Mouse (Mus musculus) myocyte (in vitro differentiated cells): Measurements from ENCODE around the gene H2al1d.
"Not testable (repeated sequence)": the region's sequence is repeated elsewhere in the genome, so short reads cannot be mapped to it uniquely, and the experiment has no call there.

Source experiments
- CEBPB ChIP-seq: IDR thresholded peaks from 2 replicates; pipeline ENCODE4 v1.6.1; 2011; ENCODE audit warnings: mild to moderate bottlenecking, moderate library complexity; ENCODE audit not compliant: poor library complexity, insufficient read depth, severe bottlenecking
- E2F4 ChIP-seq: IDR thresholded peaks from one replicate; pipeline ENCODE4 v1.6.1; 2011; ENCODE audit warnings: mild to moderate bottlenecking, control low read depth, moderate library complexity; ENCODE audit not compliant: insufficient read depth
- MAX ChIP-seq: IDR thresholded peaks from one replicate; pipeline ENCODE4 v1.6.1; 2011; ENCODE audit warnings: low read depth, mild to moderate bottlenecking, control low read depth
- MYOD1 ChIP-seq, 3 experiments: IDR thresholded peaks; one replicate each; pipeline ENCODE4 v1.6.1; 2011; ENCODE audit warnings: control low read depth in 2 of 3, low read depth in 2 of 3, mild to moderate bottlenecking in 2 of 3, moderate library complexity in 1 of 3; ENCODE audit not compliant: insufficient read length in 2 of 3, control insufficient read depth in 1 of 3
- MYOG ChIP-seq, 3 experiments: IDR thresholded peaks; one replicate each; pipeline ENCODE4 v1.6.1; 2011; ENCODE audit warnings: control low read depth in 2 of 3, low read depth in 2 of 3, mild to moderate bottlenecking in 2 of 3; ENCODE audit not compliant: insufficient read length in 2 of 3, control insufficient read depth in 1 of 3, insufficient read depth in 1 of 3
- POLR2A ChIP-seq: IDR thresholded peaks from one replicate; pipeline ENCODE4 v1.6.1; 2011; ENCODE audit warnings: low read depth, mild to moderate bottlenecking, control low read depth, moderate library complexity; ENCODE audit not compliant: insufficient read length
- POLR2AphosphoS2 ChIP-seq: IDR thresholded peaks from one replicate; pipeline ENCODE4 v1.6.1; 2011; ENCODE audit warnings: low read depth, control low read depth; ENCODE audit not compliant: insufficient read length
- TCF12 ChIP-seq: IDR thresholded peaks from one replicate; pipeline ENCODE4 v1.6.1; 2011; ENCODE audit warnings: mild to moderate bottlenecking, control low read depth; ENCODE audit not compliant: poor library complexity, insufficient read depth, severe bottlenecking
- USF1 ChIP-seq: IDR thresholded peaks from one replicate; pipeline ENCODE4 v1.6.1; 2011; ENCODE audit warnings: low read depth, mild to moderate bottlenecking, control low read depth, moderate library complexity

DNA sequence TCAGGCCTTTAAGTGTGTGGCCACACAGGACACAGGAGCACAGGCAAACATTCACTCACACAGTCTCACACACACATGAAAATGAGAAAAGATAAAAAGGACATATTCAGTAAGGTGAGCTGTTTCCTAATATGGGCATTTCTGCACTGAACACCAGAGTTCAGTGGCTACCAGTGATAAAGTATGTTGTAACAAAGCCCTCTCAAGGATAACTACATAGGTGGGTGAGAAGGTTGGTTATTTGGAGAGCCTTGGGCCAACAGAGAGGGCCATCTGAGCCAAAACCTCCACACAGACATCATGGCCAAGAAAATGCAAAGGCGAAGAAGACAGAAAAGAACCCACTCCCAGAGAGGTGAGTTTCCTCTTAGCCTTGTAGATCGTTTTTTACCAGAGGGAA is 18.9 kb downstream of the H2al1d start, which contains the start of gene H2al1j:
- TF ChIP-seq E2F4; POLR2AphosphoS2; MAX; MYOG (IDR thresholded peaks at IDR 0.05; ENCODE audit: control insufficient read depth in 1 of 3, insufficient read depth in 1 of 3, insufficient read length in 2 of 3, low read depth in 2 of 3); POLR2A; TCF12; MYOD1 (IDR thresholded peaks at IDR 0.05; ENCODE audit: control insufficient read depth in 1 of 3, insufficient read length in 2 of 3, low read depth in 2 of 3); USF1; CEBPB: not testable (repeated sequence)
